Mouse (Mus musculus) erythroblast, embryonic 14.5 days (primary cell): ENCODE results near the gene Ankrd34c.

Experiments used
- GATA1 ChIP-seq: IDR thresholded peaks from 2 replicates; pipeline ENCODE4 v1.6.1; 2012; ENCODE audit warnings: low read length, inconsistent platforms, mixed read lengths
- TAL1 ChIP-seq: IDR thresholded peaks from 3 replicates; pipeline ENCODE4 v1.6.1; 2012; ENCODE audit warnings: low read length, inconsistent platforms, mixed read lengths

- TF ChIP-seq GATA1 (no peak), TAL1 (no peak)
Observed at GRCm38 (mm10) chr9:89762017-89762416, 23.7 kb upstream of the Ankrd34c start.
